Mouse (Mus musculus) midbrain, embryonic 13.5 days (tissue): Measurements from ENCODE around the gene Sprr2i. TPM values are rescaled to one million over a fixed set of nuclear protein-coding genes. Genes with fewer than 3 reads are reported as not detected.

Source experiments
- ATAC-seq: fragments of 200-750 bp; cut with Nextera tagmentation; 2 replicates; pipeline ENCODE4 v1.8.0; 2017; ENCODE audit warnings: mild to moderate bottlenecking, moderate TSS enrichment, moderate library complexity
- H3K27ac ChIP-seq: fragments of 300-500 bp; sonication (generic); 2 replicates; pipeline ENCODE4 v1.5.1; 2015; ENCODE audit warnings: inconsistent platforms, mild to moderate bottlenecking, moderate library complexity
- H3K27me3 ChIP-seq: fragments of 300-500 bp; sonication (generic); 2 replicates; pipeline ENCODE4 v1.6.1; 2015; ENCODE audit warnings: mild to moderate bottlenecking, inconsistent platforms
- H3K36me3 ChIP-seq: fragments of 300-500 bp; sonication (generic); 2 replicates; pipeline ENCODE4 v1.6.1; 2015; ENCODE audit warnings: mild to moderate bottlenecking, inconsistent platforms
- H3K4me1 ChIP-seq: fragments of 300-500 bp; sonication (generic); replicated peaks from 2 replicates; pipeline ENCODE4 v1.6.1; 2015; ENCODE audit warnings: inconsistent platforms
- H3K4me2 ChIP-seq: fragments of 300-500 bp; sonication (generic); replicated peaks from 2 replicates; pipeline ENCODE4 v1.6.1; 2015; ENCODE audit warnings: moderate library complexity, mild to moderate bottlenecking, inconsistent platforms
- H3K4me3 ChIP-seq: fragments of 300-500 bp; sonication (generic); replicated peaks from 2 replicates; pipeline ENCODE4 v1.5.1; 2015; ENCODE audit warnings: mild to moderate bottlenecking, inconsistent platforms
- H3K9ac ChIP-seq: fragments of 300-500 bp; sonication (generic); replicated peaks from 2 replicates; pipeline ENCODE4 v1.6.1; 2015; ENCODE audit warnings: mild to moderate bottlenecking, inconsistent platforms
- H3K9me3 ChIP-seq: fragments of 300-500 bp; sonication (generic); 2 replicates; pipeline ENCODE4 v1.6.1; 2016; ENCODE audit warnings: mild to moderate bottlenecking, inconsistent platforms
- WGBS: fragments of 180-500 bp; shearing (Covaris S2); methylation state at CpG from one replicate; pipeline ENCODE4 v1.1.7; 2015; 5-methylcytosine and 5-hydroxymethylcytosine counted together
- polyA plus RNA-seq: library from polyadenylated mRNA; unstranded; fragments of >200 nt; fragmentation: Nextera tagmentation; extraction: Ambion mirVana; gene quantifications from 2 replicates; pipeline ENCODE4 v1.2.1, GENCODE M21; 2015

Sprr2i gene
- polyA plus RNA-seq: not detected in 2 replicates

DNA sequence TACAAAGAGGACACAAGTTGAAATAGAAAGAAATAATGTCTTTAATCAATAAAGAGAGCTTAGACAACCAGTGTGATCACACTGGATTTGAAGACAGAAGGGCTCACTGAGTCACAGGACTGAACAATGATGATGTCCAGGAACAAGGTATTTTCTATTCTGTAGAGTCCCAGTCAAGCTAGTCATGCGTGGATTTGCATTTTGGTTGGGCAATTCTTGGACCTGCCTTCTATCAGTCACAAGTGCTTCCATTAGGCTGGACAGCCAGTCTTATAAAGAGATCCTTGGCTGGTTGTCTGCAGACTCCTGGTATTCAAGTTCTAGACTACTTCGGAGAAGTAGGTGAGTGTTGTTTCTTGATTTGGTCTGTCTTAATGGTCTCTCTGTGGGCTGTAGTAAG is at the start of gene Sprr2i:
TSS of gene Sprr2i (plus strand) at position 301 of the 400 bp plus-strand sequence.
- Histone ChIP-seq H3K9ac (no peak within 1 kb of the TSS), H3K27me3 (no peaks in the 10 kb centered on the region), H3K4me2 (no peak within 1 kb of the TSS), H3K27ac (no peak within 1 kb of the TSS), H3K9me3 (no peaks in the 10 kb centered on the region), H3K4me1 (no peaks in the 10 kb centered on the region), H3K4me3 (no peak within 1 kb of the TSS), H3K36me3 (no peaks in the 10 kb centered on the region)
- ATAC-seq: no peak
- 94% methylated on average over 2 of the region's 2 CpGs for WGBS

DNA sequence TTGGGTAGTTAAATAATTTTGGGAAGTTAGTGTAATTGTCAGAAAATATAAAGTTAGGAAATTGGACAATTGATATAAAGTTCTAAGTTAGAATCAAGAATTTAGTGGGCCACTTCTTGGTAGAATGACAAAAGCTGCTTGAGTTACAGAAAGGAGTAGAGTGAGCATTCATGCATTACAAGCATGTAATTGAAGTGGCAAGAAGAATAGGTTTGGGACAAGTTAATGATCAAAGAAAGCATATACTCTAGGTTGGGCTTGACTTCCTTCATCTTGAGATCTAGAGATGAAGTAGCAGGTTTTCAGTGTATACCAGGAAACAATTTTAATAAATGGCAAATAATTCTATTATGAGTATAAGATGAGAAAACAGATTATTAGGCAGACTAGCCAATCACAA is 46.2 kb upstream of the Sprr2i start:
- Histone ChIP-seq H3K9me3 (peaks cover 5% of the 10 kb centered on the region), H3K4me1 (no peaks in the 10 kb centered on the region), H3K4me2 (no peak overlapping the region), H3K4me3 (no peak overlapping the region), H3K9ac (no peak overlapping the region), H3K36me3 (no peaks in the 10 kb centered on the region), H3K27me3 (no peaks in the 10 kb centered on the region), H3K27ac (no peak overlapping the region)
- ATAC-seq: no peak

DNA sequence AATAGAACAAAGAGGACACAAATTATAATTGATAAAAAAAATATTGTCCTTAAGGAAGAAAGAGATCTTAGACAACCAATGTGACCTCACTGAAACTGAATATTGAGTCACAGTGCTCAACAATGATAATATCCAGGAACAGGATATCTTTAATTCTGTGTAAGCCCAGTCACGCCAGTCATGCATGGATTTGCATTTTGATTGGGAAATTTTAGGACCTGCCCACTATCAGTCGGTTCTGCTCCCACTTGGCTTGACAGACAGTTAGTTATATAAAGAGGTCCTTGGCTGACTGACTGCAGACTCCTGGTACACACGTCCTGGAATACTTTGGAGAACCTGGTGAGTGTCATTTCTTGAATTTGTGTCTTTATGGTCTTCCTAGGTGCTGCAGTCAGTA is 42.9 kb upstream of the Sprr2i start, which contains the start of gene Sprr2f:
TSS of gene Sprr2f (plus strand) at position 301 of the 400 bp plus-strand sequence.
- H3K9me3 ChIP-seq: no peaks in the 10 kb centered on the region
- H3K27me3 ChIP-seq: no peaks in the 10 kb centered on the region
- no peaks in the 10 kb centered on the region for H3K36me3 ChIP-seq
- 58% methylated on average over 3 of the region's 3 CpGs for WGBS
- H3K4me2 ChIP-seq: no peak within 1 kb of the TSS
- no peak within 1 kb of the TSS for H3K4me3 ChIP-seq
- ATAC-seq: no peak
- no peaks in the 10 kb centered on the region for H3K4me1 ChIP-seq
- no peak within 1 kb of the TSS for H3K9ac ChIP-seq
- H3K27ac ChIP-seq: no peak within 1 kb of the TSS

DNA sequence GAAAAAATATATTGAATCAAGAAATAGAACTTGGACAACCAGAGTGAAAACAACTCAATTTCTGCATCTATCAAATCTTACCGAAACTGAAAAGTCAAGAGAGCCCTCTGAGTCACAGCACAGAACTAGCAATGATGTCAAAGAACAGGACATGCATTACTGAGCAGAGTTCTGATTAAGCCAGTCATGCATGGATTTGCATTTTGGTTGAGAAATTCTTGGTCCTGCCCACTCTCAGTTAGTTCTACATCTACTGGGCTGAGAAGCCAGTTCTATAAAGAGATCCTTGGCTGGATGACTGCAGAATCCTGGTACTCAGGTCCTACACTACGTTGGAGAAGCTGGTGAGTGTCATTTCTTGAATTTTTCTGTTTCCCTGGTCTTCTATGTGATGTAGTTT is 34.2 kb upstream of the Sprr2i start:
- Histone ChIP-seq H3K9ac (no peak overlapping the region), H3K9me3 (no peaks in the 10 kb centered on the region), H3K36me3 (no peaks in the 10 kb centered on the region), H3K27ac (no peak overlapping the region), H3K27me3 (no peaks in the 10 kb centered on the region), H3K4me2 (no peak overlapping the region), H3K4me3 (no peak overlapping the region), H3K4me1 (no peaks in the 10 kb centered on the region)
- ATAC-seq: no peak
- WGBS: 69% methylated on average over 2 of the region's 2 CpGs

DNA sequence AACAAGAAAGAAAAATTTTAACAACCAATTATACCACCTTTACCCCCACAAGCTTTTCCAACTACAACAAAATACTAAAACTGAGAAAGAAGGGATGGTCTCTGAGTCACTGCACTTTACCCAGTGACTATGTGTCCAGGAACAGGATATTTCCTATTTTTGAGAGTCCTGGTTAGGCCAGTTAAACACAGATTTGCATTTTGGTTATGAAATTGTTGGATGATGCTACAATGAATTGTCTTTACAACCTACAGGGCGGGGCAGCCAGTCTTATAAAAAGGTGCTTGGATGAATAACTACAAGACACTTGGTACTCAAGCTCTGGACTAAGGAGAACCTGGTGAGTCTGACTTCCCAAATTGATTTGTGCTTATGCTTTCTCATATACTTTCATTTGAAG is 22.4 kb upstream of the Sprr2i start, which contains the start of gene Sprr2h:
TSS of gene Sprr2h (plus strand) at position 301 of the 400 bp plus-strand sequence.
- Histone ChIP-seq H3K4me2 (no peak within 1 kb of the TSS), H3K4me3 (no peak within 1 kb of the TSS), H3K27me3 (no peaks in the 10 kb centered on the region), H3K4me1 (no peaks in the 10 kb centered on the region), H3K9me3 (no peaks in the 10 kb centered on the region), H3K36me3 (no peaks in the 10 kb centered on the region), H3K9ac (no peak within 1 kb of the TSS), H3K27ac (no peak within 1 kb of the TSS)
- 80% methylated on average over 1 of the region's 1 CpGs for WGBS
- no peak for ATAC-seq

DNA sequence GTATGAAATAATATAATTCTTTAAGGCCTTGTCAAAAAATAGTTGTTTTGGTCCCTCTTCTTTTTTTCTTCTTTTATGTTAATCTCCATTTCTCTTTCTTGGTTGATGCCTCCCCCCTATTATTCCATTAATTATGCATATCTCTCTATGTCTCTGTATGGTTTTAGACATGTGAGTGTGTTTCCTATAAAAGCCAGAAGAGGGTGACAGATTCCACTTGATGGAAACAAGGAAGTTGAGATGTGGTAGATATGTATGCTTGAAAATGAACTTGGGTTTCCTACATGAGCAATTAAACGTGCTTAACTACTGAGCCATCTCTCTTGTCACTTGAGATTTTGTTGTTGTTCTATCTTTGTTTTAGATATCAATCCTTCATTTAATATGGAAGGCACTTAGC is 13.5 kb upstream of the Sprr2i start:
- Histone ChIP-seq H3K27me3 (no peaks in the 10 kb centered on the region), H3K9ac (no peak overlapping the region), H3K36me3 (no peaks in the 10 kb centered on the region), H3K4me1 (no peaks in the 10 kb centered on the region), H3K9me3 (no peaks in the 10 kb centered on the region), H3K4me2 (no peak overlapping the region), H3K27ac (no peak overlapping the region), H3K4me3 (no peak overlapping the region)
- no peak for ATAC-seq
- WGBS: 51% methylated on average over 1 of the region's 1 CpGs

DNA sequence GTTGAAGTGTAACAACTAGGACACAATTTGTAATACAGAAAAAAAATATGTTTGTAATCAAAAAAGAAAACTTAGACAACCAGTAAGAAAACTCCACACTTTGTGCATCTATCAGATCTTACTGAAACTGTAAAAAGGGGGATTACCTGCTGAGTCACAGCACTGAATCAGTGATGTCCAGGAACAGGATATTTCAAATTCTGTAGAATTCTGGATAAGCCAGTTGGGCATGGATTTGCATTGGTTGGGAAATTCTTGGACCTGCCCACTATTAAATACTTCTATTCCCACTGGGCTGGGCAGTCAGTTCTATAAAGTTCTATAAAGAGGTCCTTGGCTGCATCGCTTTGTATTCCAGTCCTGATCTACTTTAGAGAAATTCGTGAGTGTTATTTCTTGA is 10.0 kb downstream of the Sprr2i start, which contains the start of gene Sprr2j-ps:
TSS of gene Sprr2j-ps (plus strand) at position 301 of the 400 bp plus-strand sequence.
- H3K9me3 ChIP-seq: no peaks in the 10 kb centered on the region
- H3K4me1 ChIP-seq: no peaks in the 10 kb centered on the region
- no peak for ATAC-seq
- H3K9ac ChIP-seq: no peak within 1 kb of the TSS
- no peak within 1 kb of the TSS for H3K4me3 ChIP-seq
- no peak within 1 kb of the TSS for H3K27ac ChIP-seq
- WGBS: 96% methylated on average over 2 of the region's 2 CpGs
- no peak within 1 kb of the TSS for H3K4me2 ChIP-seq
- H3K36me3 ChIP-seq: no peaks in the 10 kb centered on the region
- no peaks in the 10 kb centered on the region for H3K27me3 ChIP-seq

DNA sequence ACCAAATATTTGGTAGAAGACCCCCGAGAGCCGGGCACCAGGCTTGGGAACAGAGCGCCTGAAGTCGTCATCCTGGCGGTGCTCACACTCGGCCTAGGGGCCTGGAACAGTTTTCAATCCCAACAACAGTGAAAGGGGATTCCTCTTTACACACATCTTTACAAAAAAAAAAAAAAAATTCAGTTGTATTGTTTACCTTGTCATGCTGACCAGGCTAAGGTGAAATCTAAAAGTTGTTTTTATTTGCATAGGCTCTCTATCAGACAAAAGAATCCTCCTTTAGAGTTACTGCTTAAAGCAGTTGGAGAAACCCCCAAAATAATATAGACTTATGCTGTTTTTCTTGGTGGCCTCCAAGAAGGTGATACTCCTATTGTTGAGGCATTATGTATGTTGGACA is 21.5 kb downstream of the Sprr2i start, which contains the start of gene Gm9774:
TSS of gene Gm9774 (minus strand) at position 101 of the 400 bp plus-strand sequence.
- H3K9ac ChIP-seq: no peak within 1 kb of the TSS
- no peak for ATAC-seq
- H3K27me3 ChIP-seq: no peaks in the 10 kb centered on the region
- no peaks in the 10 kb centered on the region for H3K4me1 ChIP-seq
- WGBS: 94% methylated on average over 6 of the region's 6 CpGs
- no peak within 1 kb of the TSS for H3K27ac ChIP-seq
- H3K36me3 ChIP-seq: no peaks in the 10 kb centered on the region
- no peak within 1 kb of the TSS for H3K4me3 ChIP-seq
- H3K9me3 ChIP-seq: no peaks in the 10 kb centered on the region
- H3K4me2 ChIP-seq: no peak within 1 kb of the TSS

DNA sequence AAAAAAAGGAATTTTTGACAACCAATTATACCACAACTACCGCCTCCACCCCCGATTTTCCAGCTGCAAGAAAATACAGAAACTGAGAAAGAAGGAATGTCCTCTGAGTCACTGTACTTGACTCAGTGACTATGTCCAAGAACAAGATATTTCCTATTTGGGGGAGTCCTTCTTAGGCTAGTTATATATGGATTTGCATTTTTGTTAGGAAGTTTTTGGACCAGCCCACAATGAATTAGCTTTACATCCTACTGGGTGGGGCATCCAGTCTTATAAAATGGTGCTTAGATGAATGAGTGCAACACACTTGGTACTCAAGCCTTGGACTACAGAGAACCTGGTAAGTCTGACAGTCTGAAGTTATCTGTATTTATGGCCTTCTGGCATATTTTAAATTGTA is 24.5 kb downstream of the Sprr2i start, which contains the start of gene Sprr2k:
TSS of gene Sprr2k (plus strand) at position 301 of the 400 bp plus-strand sequence.
- Histone ChIP-seq H3K27me3 (no peaks in the 10 kb centered on the region), H3K4me2 (no peak within 1 kb of the TSS), H3K4me3 (no peak within 1 kb of the TSS), H3K36me3 (no peaks in the 10 kb centered on the region), H3K9ac (no peak within 1 kb of the TSS), H3K4me1 (no peaks in the 10 kb centered on the region), H3K27ac (no peak within 1 kb of the TSS), H3K9me3 (no peaks in the 10 kb centered on the region)
- 93% methylated on average over 2 of the region's 2 CpGs for WGBS
- no peak for ATAC-seq

DNA sequence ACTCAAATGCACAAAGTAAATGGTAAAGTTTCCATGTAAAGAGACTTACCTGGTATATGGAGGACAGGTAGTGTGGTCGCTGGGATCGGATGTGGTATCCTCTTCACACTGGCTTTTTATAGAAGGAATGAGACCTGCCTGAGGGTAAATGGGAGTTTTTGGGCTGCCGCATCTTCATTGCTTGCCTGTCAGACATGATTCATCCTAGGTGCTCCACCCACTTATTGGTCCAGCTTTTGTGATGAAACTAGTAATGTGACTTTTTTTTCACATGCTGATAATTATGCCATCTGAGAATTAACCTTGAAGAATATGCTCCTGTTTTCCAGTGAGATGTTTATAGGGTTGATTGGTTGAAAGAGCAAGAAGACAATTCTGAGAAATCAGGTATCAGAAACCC is 30.9 kb downstream of the Sprr2i start, which contains the start of gene Sprr1b:
TSS of gene Sprr1b (minus strand) at position 101 of the 400 bp plus-strand sequence.
- H3K4me3 ChIP-seq: no peak within 1 kb of the TSS
- H3K27me3 ChIP-seq: no peaks in the 10 kb centered on the region
- H3K36me3 ChIP-seq: no peaks in the 10 kb centered on the region
- no peak for ATAC-seq
- 94% methylated on average over 3 of the region's 3 CpGs for WGBS
- no peak within 1 kb of the TSS for H3K27ac ChIP-seq
- H3K9me3 ChIP-seq: no peaks in the 10 kb centered on the region
- no peaks in the 10 kb centered on the region for H3K4me1 ChIP-seq
- no peak within 1 kb of the TSS for H3K9ac ChIP-seq
- no peak within 1 kb of the TSS for H3K4me2 ChIP-seq

DNA sequence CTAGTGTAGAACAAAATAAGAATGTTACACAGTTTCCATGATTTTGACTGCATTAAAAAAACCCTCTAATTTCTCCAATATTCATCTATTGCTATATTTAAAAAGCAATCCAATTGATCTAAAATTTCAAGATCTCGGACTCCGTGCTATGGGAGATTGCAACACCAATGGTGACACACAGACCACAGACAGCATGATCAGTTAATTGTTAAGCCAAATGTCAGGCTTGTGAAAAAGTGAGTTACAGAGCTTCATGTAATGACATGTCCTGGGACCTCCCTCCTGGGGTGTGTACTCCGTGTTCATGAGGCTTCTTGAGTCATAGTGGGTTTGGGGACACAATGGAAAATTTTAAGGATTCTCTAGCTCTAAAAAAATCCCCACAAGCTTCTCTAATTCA is 32.4 kb downstream of the Sprr2i start:
- H3K9ac ChIP-seq: no peak overlapping the region
- ATAC-seq: no peak
- no peaks in the 10 kb centered on the region for H3K9me3 ChIP-seq
- no peaks in the 10 kb centered on the region for H3K27me3 ChIP-seq
- H3K4me1 ChIP-seq: no peaks in the 10 kb centered on the region
- H3K4me2 ChIP-seq: no peak overlapping the region
- no peak overlapping the region for H3K4me3 ChIP-seq
- no peak overlapping the region for H3K27ac ChIP-seq
- WGBS: 85% methylated on average over 3 of the region's 3 CpGs
- no peaks in the 10 kb centered on the region for H3K36me3 ChIP-seq

DNA sequence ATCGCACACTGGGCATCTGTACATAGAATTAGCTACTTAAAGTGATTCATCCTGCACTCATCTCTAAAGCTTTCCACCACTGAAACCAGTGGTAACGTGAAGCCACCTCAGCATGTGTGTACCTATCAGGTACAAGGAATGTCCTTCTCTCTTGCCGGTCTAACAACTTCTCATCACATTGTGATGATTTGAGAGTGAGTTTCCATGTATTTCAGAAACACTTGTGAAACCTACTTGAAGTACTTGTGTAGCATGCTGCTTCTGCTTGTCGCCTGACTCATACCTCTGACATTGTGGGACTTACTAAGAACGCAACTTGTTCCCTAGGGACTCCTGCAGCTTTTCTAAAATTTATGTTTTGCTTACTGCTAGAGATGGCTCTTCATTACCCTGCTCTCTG is 47.4 kb downstream of the Sprr2i start:
- Histone ChIP-seq H3K4me2 (no peak overlapping the region), H3K27me3 (no peaks in the 10 kb centered on the region), H3K27ac (no peak overlapping the region), H3K36me3 (no peaks in the 10 kb centered on the region), H3K9ac (no peak overlapping the region), H3K4me3 (no peak overlapping the region), H3K4me1 (no peaks in the 10 kb centered on the region), H3K9me3 (no peaks in the 10 kb centered on the region)
- ATAC-seq: no peak
- WGBS: 94% methylated on average over 5 of the region's 5 CpGs

DNA sequence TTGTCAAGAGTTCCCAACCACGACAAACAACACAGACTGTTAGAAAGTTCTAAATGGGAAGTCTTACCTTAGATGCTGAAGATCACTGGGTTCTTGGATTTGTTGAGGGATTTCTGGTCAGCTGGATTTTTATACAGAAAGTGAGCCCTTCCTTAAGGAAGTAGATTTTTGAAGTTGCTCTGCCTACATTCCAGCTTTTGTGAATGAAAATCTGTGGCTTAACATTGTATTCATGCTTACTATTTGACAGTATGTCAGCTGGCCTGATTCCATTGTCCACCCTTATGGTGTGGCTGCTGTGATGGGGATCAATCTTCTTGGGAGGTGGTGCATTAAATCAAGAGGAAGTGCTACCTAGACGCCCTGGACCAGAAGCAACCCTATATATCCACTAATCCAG is 50.8 kb downstream of the Sprr2i start, which contains the start of gene Sprr3:
TSS of gene Sprr3 (minus strand) at position 101 of the 400 bp plus-strand sequence.
- H3K9me3 ChIP-seq: no peaks in the 10 kb centered on the region
- no peak within 1 kb of the TSS for H3K9ac ChIP-seq
- no peaks in the 10 kb centered on the region for H3K36me3 ChIP-seq
- H3K4me1 ChIP-seq: no peaks in the 10 kb centered on the region
- no peak within 1 kb of the TSS for H3K27ac ChIP-seq
- no peak for ATAC-seq
- H3K4me2 ChIP-seq: no peak within 1 kb of the TSS
- no peak within 1 kb of the TSS for H3K4me3 ChIP-seq
- no peaks in the 10 kb centered on the region for H3K27me3 ChIP-seq
- WGBS: 68% methylated on average over 2 of the region's 2 CpGs
